Mouse (Mus musculus): ENCODE data around the gene Slc35f4. TPM values are rescaled to one million over a fixed set of nuclear protein-coding genes. Genes with fewer than 3 reads are reported as not detected.

The Slc35f4 gene
- not detected in 2 replicates for total RNA-seq (2012; rRNA removed)
- polyA plus RNA-seq (2012; ENCODE audit: insufficient read depth in 1 of 2, insufficient read length in 2 of 2, low read depth in 1 of 2, low replicate concordance in 2 of 2, missing spikeins in 1 of 2) = not detected

- no peak within 1 kb of the TSS for H3K27ac ChIP-seq (ENCODE audit: control insufficient read depth, low read depth, low read length)
- H3K27me3 ChIP-seq (ENCODE audit: control insufficient read depth in 1 of 2, insufficient read depth in 2 of 2, low read length in 2 of 2) = no peaks in the 10 kb centered on the region
- no peaks in the 10 kb centered on the region for H3K9me3 ChIP-seq (replicated peaks; ENCODE audit: insufficient read depth, low read length)
- no peaks in the 10 kb centered on the region for H3K79me2 ChIP-seq (ENCODE audit: control insufficient read depth, insufficient read depth, low read length, poor library complexity)
- H3K4me1 ChIP-seq (ENCODE audit: control insufficient read depth in 1 of 2, insufficient read depth in 2 of 2, low read length in 2 of 2) = no peaks in the 10 kb centered on the region
- no peak for DNase-seq (ENCODE audit: low read depth, low spot score)
- H3K9ac ChIP-seq (ENCODE audit: control insufficient read depth, low read depth, low read length, poor library complexity, severe bottlenecking) = no peak within 1 kb of the TSS
- H3K4me3 ChIP-seq (ENCODE audit: control insufficient read depth in 1 of 2, insufficient read depth in 1 of 2, low read depth in 2 of 2, low read length in 2 of 2) = no peak within 1 kb of the TSS
- TF ChIP-seq UBTF (IDR thresholded peaks at IDR 0.05; ENCODE audit: borderline replicate concordance, insufficient read depth, low read depth, low read length) (no peak), POLR2AphosphoS5 (IDR thresholded peaks at IDR 0.05; ENCODE audit: borderline replicate concordance, low read depth, low read length) (no peak), BHLHE40 (IDR thresholded peaks at IDR 0.05; ENCODE audit: borderline replicate concordance, low read depth, low read length) (no peak), MAX (IDR thresholded peaks at IDR 0.05; ENCODE audit: low read length) (no peak), E2F4 (IDR thresholded peaks at IDR 0.05; ENCODE audit: borderline replicate concordance, low read depth, low read length) (no peak), MYB (IDR thresholded peaks at IDR 0.05; ENCODE audit: low read depth, low read length) (no peak), TBP (IDR thresholded peaks at IDR 0.05; ENCODE audit: low read depth, low read length) (no peak)
- H3K36me3 ChIP-seq (ENCODE audit: control insufficient read depth in 1 of 2, insufficient read depth in 2 of 2, low read length in 2 of 2) = no peaks in the 10 kb centered on the region
Observed at GRCm38 (mm10) chr14:49525931-49526291, at the start of gene Slc35f4. Gene Slc35f4, minus strand, starts transcription at chr14:49526046.

DNA sequence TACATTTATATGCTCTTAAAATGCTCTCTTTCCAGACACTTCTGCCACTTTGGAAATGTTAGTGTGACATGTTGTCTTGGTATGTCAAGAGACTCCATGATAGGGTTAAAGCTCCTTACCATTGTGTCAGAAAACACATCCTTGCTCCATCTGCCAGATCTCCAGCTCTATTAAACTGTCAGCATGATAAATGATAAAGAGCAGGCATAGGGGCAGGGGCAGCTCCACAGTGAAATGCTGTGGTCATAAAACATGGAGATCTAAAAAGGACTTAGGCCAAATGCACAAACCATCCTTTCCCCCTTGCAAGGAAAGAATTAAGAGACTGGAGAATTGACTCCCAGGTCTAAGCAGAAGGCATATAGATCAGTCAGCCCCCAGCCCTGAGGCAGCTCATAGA, 42.5 kb upstream of the Slc35f4 start:
- no peak overlapping the region for H3K4me3 ChIP-seq (ENCODE audit: control insufficient read depth in 1 of 2, insufficient read depth in 1 of 2, low read depth in 2 of 2, low read length in 2 of 2)
- H3K9me3 ChIP-seq (replicated peaks; ENCODE audit: insufficient read depth, low read length) = no peaks in the 10 kb centered on the region
- H3K79me2 ChIP-seq (ENCODE audit: control insufficient read depth, insufficient read depth, low read length, poor library complexity) = no peaks in the 10 kb centered on the region
- H3K4me1 ChIP-seq (ENCODE audit: control insufficient read depth in 1 of 2, insufficient read depth in 2 of 2, low read length in 2 of 2) = no peaks in the 10 kb centered on the region
- DNase-seq (ENCODE audit: low read depth, low spot score) = no peak
- H3K36me3 ChIP-seq (ENCODE audit: control insufficient read depth in 1 of 2, insufficient read depth in 2 of 2, low read length in 2 of 2) = no peaks in the 10 kb centered on the region
- no peak for TF ChIP-seq ZC3H11A (IDR thresholded peaks at IDR 0.05; ENCODE audit: low read depth, low read length)
- no peak overlapping the region for H3K27ac ChIP-seq (ENCODE audit: control insufficient read depth, low read depth, low read length)
- H3K9ac ChIP-seq (ENCODE audit: control insufficient read depth, low read depth, low read length, poor library complexity, severe bottlenecking) = no peak overlapping the region
- no peaks in the 10 kb centered on the region for H3K27me3 ChIP-seq (ENCODE audit: control insufficient read depth in 1 of 2, insufficient read depth in 2 of 2, low read length in 2 of 2)

GRCm38 (mm10) chr14:49560706-49561105, 34.9 kb upstream of the Slc35f4 start:
- Histone ChIP-seq H3K36me3 (ENCODE audit: control insufficient read depth in 1 of 2, insufficient read depth in 2 of 2, low read length in 2 of 2) (no peaks in the 10 kb centered on the region), H3K4me1 (ENCODE audit: control insufficient read depth in 1 of 2, insufficient read depth in 2 of 2, low read length in 2 of 2) (no peaks in the 10 kb centered on the region), H3K4me3 (ENCODE audit: control insufficient read depth in 1 of 2, insufficient read depth in 1 of 2, low read depth in 2 of 2, low read length in 2 of 2) (no peak overlapping the region), H3K79me2 (ENCODE audit: control insufficient read depth, insufficient read depth, low read length, poor library complexity) (no peaks in the 10 kb centered on the region), H3K27me3 (ENCODE audit: control insufficient read depth in 1 of 2, insufficient read depth in 2 of 2, low read length in 2 of 2) (no peaks in the 10 kb centered on the region), H3K9ac (ENCODE audit: control insufficient read depth, low read depth, low read length, poor library complexity, severe bottlenecking) (no peak overlapping the region), H3K27ac (ENCODE audit: control insufficient read depth, low read depth, low read length) (no peak overlapping the region), H3K9me3 (replicated peaks; ENCODE audit: insufficient read depth, low read length) (no peaks in the 10 kb centered on the region)
- DNase-seq (ENCODE audit: low read depth, low spot score) = no peak
- TF ChIP-seq ZC3H11A (IDR thresholded peaks at IDR 0.05; ENCODE audit: low read depth, low read length) = no peak
- no peak for TF ChIP-seq TBP (IDR thresholded peaks at IDR 0.05; ENCODE audit: low read depth, low read length)
- no peak for TF ChIP-seq RAD21 (IDR thresholded peaks at IDR 0.05; ENCODE audit: low read depth, low read length)
- TF ChIP-seq ELF1 (IDR thresholded peaks at IDR 0.05; ENCODE audit: low read depth, low read length) = no peak
- TF ChIP-seq NELFE (IDR thresholded peaks at IDR 0.05; ENCODE audit: low read depth, low read length) = no peak
- TF ChIP-seq EP300 (IDR thresholded peaks at IDR 0.05; ENCODE audit: low read depth in 1 of 2, low read length in 2 of 2) = no peak
- TF ChIP-seq KAT2A (conservative IDR thresholded peaks at IDR 0.05; ENCODE audit: low read depth, low read length) = no peak
- no peak for TF ChIP-seq NRF1 (IDR thresholded peaks at IDR 0.05; ENCODE audit: insufficient read depth, low read depth, low read length, poor library complexity, severe bottlenecking)
- TF ChIP-seq ZNF384 (IDR thresholded peaks at IDR 0.05; ENCODE audit: low read depth, low read length) = no peak
- TF ChIP-seq MYB (IDR thresholded peaks at IDR 0.05; ENCODE audit: low read depth, low read length) = no peak
- no peak for TF ChIP-seq BHLHE40 (IDR thresholded peaks at IDR 0.05; ENCODE audit: borderline replicate concordance, low read depth, low read length)
- no peak for TF ChIP-seq SIN3A (IDR thresholded peaks at IDR 0.05; ENCODE audit: low read length)
- no peak for TF ChIP-seq ETS1 (IDR thresholded peaks at IDR 0.05; ENCODE audit: low read depth, low read length)
- TF ChIP-seq POLR2AphosphoS5 (IDR thresholded peaks at IDR 0.05; ENCODE audit: borderline replicate concordance, low read depth, low read length) = no peak
- no peak for TF ChIP-seq USF2 (IDR thresholded peaks at IDR 0.05; ENCODE audit: borderline replicate concordance in 1 of 2, insufficient read depth in 1 of 2, low read depth in 1 of 2, low read length in 2 of 2)
- TF ChIP-seq HCFC1 (IDR thresholded peaks at IDR 0.05; ENCODE audit: low read depth, low read length) = no peak
- TF ChIP-seq JUND (IDR thresholded peaks at IDR 0.05; ENCODE audit: low read depth, low read length) = no peak
